Mouse (Mus musculus) layer of hippocampus, postnatal 36 days (tissue): ENCODE measurements around the gene Ppie. TPM values are rescaled to one million over a fixed set of nuclear protein-coding genes. Genes with fewer than 3 reads are reported as not detected.

Experiments
- total RNA-seq, 2 experiments: library from RNA; stranded (reverse); gene quantifications; 2 replicates each; pipeline ENCODE4 v1.2.3; 2021

Ppie gene
- total RNA-seq, 2 experiments from 2014 or later, result 19.6 to 21.4 TPM

Other genes starting within 250 kb of the Ppie start
- 10 to 100 TPM; 34.0 to 52.7 TPM for gene Mfsd2a, start 178.8 kb downstream of the Ppie start, total RNA-seq
- gene Mycl, start 144.3 kb downstream of the Ppie start, total RNA-seq, result 10 to 100 TPM; 32.9 to 35.0 TPM
- gene Trit1, start 123.4 kb downstream of the Ppie start, total RNA-seq, result 10 to 100 TPM; 23.5 to 26.0 TPM
- gene Bmp8b, start 34.8 kb downstream of the Ppie start, total RNA-seq, result under 1 TPM in 1 of 2 experiments, not detected in 1; 0.42 TPM
- gene Oxct2b, start 23.7 kb downstream of the Ppie start, total RNA-seq, result not detected
- 100 to 1,000 TPM; 495 to 526 TPM for gene Hpcal4, start 43.3 kb upstream of the Ppie start, total RNA-seq
- gene Nt5c1a, start 61.6 kb upstream of the Ppie start, total RNA-seq, result 10 to 100 TPM; 13.4 to 14.5 TPM
- 1 to 10 TPM; 2.3 to 2.9 TPM for gene Heyl, start 93.6 kb upstream of the Ppie start, total RNA-seq
- gene Pabpc4, start 122.4 kb upstream of the Ppie start, total RNA-seq, result 10 to 100 TPM; 44.4 to 45.0 TPM
- under 1 TPM in 1 of 2 experiments, not detected in 1; 0.20 TPM for gene Oxct2a, start 183.7 kb upstream of the Ppie start, total RNA-seq
- gene Bmp8a, start 203.3 kb upstream of the Ppie start, total RNA-seq, result not detected